Mouse (Mus musculus) spleen, adult 2 months (tissue): ENCODE measurements around the gene Impdh1. TPM values are rescaled to one million over a fixed set of nuclear protein-coding genes. Genes with fewer than 3 reads are reported as not detected.
"Not testable (repeated sequence)": the region's sequence is repeated elsewhere in the genome, so short reads cannot be mapped to it uniquely, and the experiment has no call there.

ENCODE experiments used
- DNase-seq, 2 experiments: peaks; one replicate each; pipeline versions ENCODE4 v3.0.0 to v3.0.0-alpha.2; 2012 to 2021; ENCODE audit warnings: low spot score in 2 of 2, low read depth in 1 of 2
- H3K27ac ChIP-seq: fragments of 200-500 bp; 2 replicates; pipeline ENCODE4 v1.5.1; 2012; ENCODE audit warnings: low read length, inconsistent platforms; ENCODE audit not compliant: insufficient read depth
- H3K27me3 ChIP-seq: fragments of 200-500 bp; 2 replicates; pipeline ENCODE4 v1.6.1; 2012; ENCODE audit warnings: mild to moderate bottlenecking, moderate library complexity, low read length, inconsistent platforms; ENCODE audit not compliant: control insufficient read depth, insufficient read depth
- H3K36me3 ChIP-seq: fragments of 200-500 bp; 2 replicates; pipeline ENCODE4 v1.6.1; 2012; ENCODE audit warnings: mild to moderate bottlenecking, low read length, inconsistent platforms; ENCODE audit not compliant: control insufficient read depth, insufficient read depth
- H3K4me1 ChIP-seq: fragments of 200-500 bp; 2 replicates; pipeline ENCODE4 v1.6.1; 2011; ENCODE audit warnings: inconsistent platforms; ENCODE audit not compliant: control insufficient read depth, insufficient read depth, insufficient read length
- H3K4me3 ChIP-seq: fragments of 200-500 bp; 2 replicates; pipeline ENCODE4 v1.5.1; 2011; ENCODE audit warnings: mild to moderate bottlenecking, inconsistent platforms; ENCODE audit not compliant: insufficient read depth, insufficient read length; ENCODE audit errors: extremely low read depth
- CTCF ChIP-seq: fragments of 200-500 bp; IDR thresholded peaks from 2 replicates; pipeline ENCODE4 v1.5.1; 2011; ENCODE audit warnings: mild to moderate bottlenecking, inconsistent platforms; ENCODE audit not compliant: insufficient read depth, insufficient read length, insufficient replicate concordance; ENCODE audit errors: extremely low read depth
- POLR2A ChIP-seq: fragments of 200-500 bp; IDR thresholded peaks from 2 replicates; pipeline ENCODE4 v1.6.1; 2011; ENCODE audit warnings: low read depth, low read length, inconsistent platforms
- WGBS: fragments of 180-500 bp; shearing (Covaris S2); methylation state at CpG from one replicate; pipeline ENCODE4 v1.1.7; 2018; 5-methylcytosine and 5-hydroxymethylcytosine counted together
- polyA plus RNA-seq: library from polyadenylated mRNA; depleted of rRNA; stranded (reverse); fragments of >200 nt; gene quantifications from 2 replicates; pipeline ENCODE4 v1.2.3, GENCODE M21; 2012

Impdh1 gene
- polyA plus RNA-seq, 1 experiment: 40.7 TPM

DNA sequence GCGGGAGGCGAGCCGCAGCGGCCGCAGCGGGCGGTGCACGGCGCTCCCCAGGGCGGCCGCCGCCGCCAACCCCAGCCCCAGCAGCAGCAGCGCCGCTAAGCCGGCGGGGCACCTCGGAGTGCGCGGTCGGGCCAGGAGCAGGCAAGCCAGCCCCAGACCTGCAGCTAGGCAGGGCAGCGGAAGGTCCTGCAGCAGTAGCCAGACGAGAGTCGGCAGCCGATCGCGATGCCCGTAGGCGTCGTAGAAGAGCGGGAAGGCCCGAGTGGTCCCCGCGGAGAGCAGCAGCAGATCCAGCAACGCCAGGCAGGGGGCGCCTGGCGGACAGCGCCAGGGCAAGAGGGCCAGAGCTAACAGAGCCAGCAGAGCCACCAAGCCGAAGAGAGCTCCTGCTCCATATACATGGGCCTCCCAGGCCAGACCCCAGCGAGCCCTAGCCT lies 45.2 kb downstream of the Impdh1 start:
- peak in 1 of 2 experiments; percentile 66 for DNase-seq
- no peak for TF ChIP-seq POLR2A
- TF ChIP-seq CTCF: peak; percentile 86
- peaks cover 9% of the 10 kb centered on the region for H3K4me1 ChIP-seq
- no peak overlapping the region for H3K27ac ChIP-seq
- 2% methylated on average over 35 of the region's 40 CpGs for WGBS
- H3K4me3 ChIP-seq: peak overlapping the region; percentile 60
- peaks cover 18% of the 10 kb centered on the region for H3K27me3 ChIP-seq
- H3K36me3 ChIP-seq: no peaks in the 10 kb centered on the region

DNA sequence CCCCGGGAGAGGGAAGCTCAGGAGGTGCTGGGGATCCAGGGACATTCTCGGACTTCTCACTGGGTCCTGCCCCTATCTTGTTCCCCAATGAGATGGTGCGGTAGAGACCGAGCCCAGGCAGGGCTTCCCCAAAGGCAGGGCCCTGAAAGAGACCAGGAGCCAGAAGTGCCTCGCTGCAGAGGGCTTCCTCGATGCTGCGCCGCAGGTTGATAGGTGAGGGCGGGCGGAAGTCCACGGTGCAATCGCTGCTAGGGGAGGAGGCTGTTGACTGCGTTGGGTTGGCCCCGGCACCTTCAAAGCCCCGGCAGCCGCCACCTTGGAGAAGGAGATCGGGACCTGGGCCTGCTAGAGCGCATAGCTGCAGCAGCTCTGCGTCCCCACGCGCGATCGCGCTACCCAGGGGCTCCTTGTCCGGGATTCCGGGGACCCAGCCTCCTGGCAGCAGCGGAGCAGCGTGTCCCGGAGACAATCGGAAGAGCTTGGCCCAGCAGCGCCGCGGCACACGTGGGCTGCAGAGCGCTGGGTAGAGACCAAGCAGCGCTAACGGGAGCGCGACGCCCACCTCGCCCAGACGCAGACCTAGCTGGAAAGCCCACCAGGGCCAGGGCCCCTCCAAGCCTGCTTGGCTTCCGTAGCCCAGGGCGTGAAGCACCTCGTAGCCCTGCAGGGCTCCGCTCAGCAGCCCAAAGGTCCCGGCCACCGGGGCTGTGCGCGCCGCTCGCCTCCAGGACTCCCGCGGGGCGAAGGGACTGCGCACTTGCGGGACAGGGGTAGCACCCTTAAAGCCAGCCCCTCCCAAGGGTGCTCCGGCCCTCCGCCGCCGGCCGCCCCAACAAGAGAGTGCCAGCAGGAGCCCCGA lies 45.9 kb downstream of the Impdh1 start:
- WGBS: 2% methylated on average over 63 of the region's 63 CpGs
- H3K4me3 ChIP-seq: peak overlapping the region; percentile 60
- no peak overlapping the region for H3K27ac ChIP-seq
- peaks cover 18% of the 10 kb centered on the region for H3K27me3 ChIP-seq
- peaks cover 9% of the 10 kb centered on the region for H3K4me1 ChIP-seq
- TF ChIP-seq CTCF (no peak), POLR2A (no peak; the same call in 1 of the 2 replicates)
- DNase-seq: peak in 1 of 2 experiments; percentile 46
- H3K36me3 ChIP-seq: no peaks in the 10 kb centered on the region

DNA sequence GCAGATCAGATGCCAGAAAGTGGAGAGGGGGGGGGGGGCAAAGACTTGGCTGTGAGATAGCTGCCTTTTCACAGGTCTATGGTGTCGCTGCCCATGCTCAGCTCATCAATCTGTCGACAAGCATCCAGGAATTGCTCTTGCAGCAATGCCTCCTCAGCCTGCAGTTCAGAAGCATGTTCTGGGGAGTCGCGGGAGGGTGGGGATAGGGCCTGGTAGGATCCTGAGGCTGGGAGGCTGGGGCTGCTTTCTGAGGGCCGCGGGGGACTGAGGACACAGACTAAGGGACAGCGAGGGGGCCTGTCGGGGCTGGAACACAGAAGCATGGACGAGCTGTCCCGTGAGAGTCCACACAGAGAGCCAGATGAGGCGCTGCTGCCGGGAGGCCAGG lies 46.5 kb downstream of the Impdh1 start:
- TF ChIP-seq CTCF: no peak
- TF ChIP-seq POLR2A: no peak
- Histone ChIP-seq H3K27ac (no peak overlapping the region), H3K4me3 (peak overlapping the region; percentile 60; the same call in 1 of the 2 replicates), H3K36me3 (no peaks in the 10 kb centered on the region), H3K4me1 (peaks cover 9% of the 10 kb centered on the region), H3K27me3 (peaks cover 18% of the 10 kb centered on the region)
- DNase-seq: no peak
- WGBS: 19% methylated on average over 12 of the region's 12 CpGs

- Histone ChIP-seq H3K36me3 (no peaks in the 10 kb centered on the region), H3K27ac (no peak overlapping the region), H3K4me3 (no peak overlapping the region), H3K27me3 (peaks cover 18% of the 10 kb centered on the region), H3K4me1 (peaks cover 9% of the 10 kb centered on the region)
- 43% methylated on average over 2 of the region's 2 CpGs for WGBS
- DNase-seq: no peak
- no peak for TF ChIP-seq POLR2A
- no peak for TF ChIP-seq CTCF
These were observed 47.3 kb downstream of the Impdh1 start for GRCm38 (mm10) chr6:29168871-29169270.

GRCm38 (mm10) chr6:29166196-29166595 lies 50.0 kb downstream of the Impdh1 start:
- Histone ChIP-seq H3K4me3 (no peak overlapping the region), H3K4me1 (peaks cover 8% of the 10 kb centered on the region), H3K36me3 (no peaks in the 10 kb centered on the region), H3K27ac (no peak overlapping the region), H3K27me3 (peaks cover 16% of the 10 kb centered on the region)
- WGBS: 3% methylated on average over 1 of the region's 1 CpGs
- TF ChIP-seq POLR2A: no peak
- no peak for TF ChIP-seq CTCF
- peak in 1 of 2 experiments; percentile 31 for DNase-seq

GRCm38 (mm10) chr6:29164314-29165244 lies 51.6 kb downstream of the Impdh1 start, which contains the start of gene Rbm28:
Rbm28 (minus strand) TSS chr6:29165006.
- H3K27ac ChIP-seq: no peak within 1 kb of the TSS
- WGBS: 7% methylated on average over 42 of the region's 42 CpGs
- peak; percentile 74 to 92 for DNase-seq
- H3K4me1 ChIP-seq: no peaks in the 10 kb centered on the region; the same call in 1 of the 2 replicates
- peaks cover 1% of the 10 kb centered on the region; the same call in 1 of the 2 replicates for H3K36me3 ChIP-seq
- H3K4me3 ChIP-seq: peak within 1 kb of the TSS; percentile 97
- peak; percentile 26; the same call in 1 of the 2 replicates for TF ChIP-seq POLR2A
- TF ChIP-seq CTCF: no peak
- H3K27me3 ChIP-seq: peaks cover 3% of the 10 kb centered on the region; the same call in 1 of the 2 replicates

DNA sequence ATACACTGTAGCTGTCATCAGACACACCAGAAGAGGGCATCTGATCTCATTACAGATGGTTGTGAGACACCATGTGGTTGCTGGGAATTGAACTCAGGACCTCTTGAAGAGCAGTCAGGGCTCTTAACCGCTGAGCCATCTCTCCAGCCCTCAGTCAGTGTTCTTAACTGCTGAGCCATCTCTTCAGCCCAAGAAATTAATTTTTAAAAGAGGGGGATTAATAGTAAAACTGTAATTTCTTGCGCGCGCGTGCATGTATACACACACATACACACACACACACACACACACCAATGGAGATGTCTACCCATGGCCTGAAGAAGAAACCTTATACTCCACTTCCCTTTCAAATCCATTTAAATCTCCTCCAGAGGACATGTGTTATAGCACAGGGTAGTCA lies 54.9 kb downstream of the Impdh1 start:
- WGBS: 94% methylated on average over 5 of the region's 5 CpGs
- not testable (repeated sequence) for H3K27ac ChIP-seq, H3K4me1 ChIP-seq, DNase-seq, H3K4me3 ChIP-seq, H3K27me3 ChIP-seq
- peaks cover 20% of the 10 kb centered on the region for H3K36me3 ChIP-seq
